Mouse (Mus musculus): Measurements from ENCODE around the gene Hmgcll1. TPM values are rescaled to one million over a fixed set of nuclear protein-coding genes. Genes with fewer than 3 reads are reported as not detected.

Hmgcll1 gene
- polyA plus RNA-seq, 1 experiment = 16.3 TPM

- DNase-seq = no peak
- WGBS = 67% methylated on average over 6 of the region's 6 CpGs
- H3K4me3 ChIP-seq (replicated peaks; ENCODE audit: insufficient read depth, low read depth, low read length) = no peak overlapping the region
- H3K4me1 ChIP-seq (ENCODE audit: control insufficient read depth, insufficient read depth, low read length) = no peaks in the 10 kb centered on the region
- no peak for TF ChIP-seq CTCF (IDR thresholded peaks at IDR 0.05; ENCODE audit: borderline replicate concordance, insufficient read depth, low read depth, low read length)
- no peak for TF ChIP-seq POLR2A (IDR thresholded peaks at IDR 0.05; ENCODE audit: borderline replicate concordance, insufficient read depth, low read length)
- no peak overlapping the region for H3K27ac ChIP-seq (ENCODE audit: insufficient read depth, low read length)
- H3K27me3 ChIP-seq (ENCODE audit: control insufficient read depth, insufficient read depth, low read length) = no peaks in the 10 kb centered on the region
Observed at GRCm38 (mm10) chr9:76134042-76134441, 119.4 kb downstream of the Hmgcll1 start.

DNA sequence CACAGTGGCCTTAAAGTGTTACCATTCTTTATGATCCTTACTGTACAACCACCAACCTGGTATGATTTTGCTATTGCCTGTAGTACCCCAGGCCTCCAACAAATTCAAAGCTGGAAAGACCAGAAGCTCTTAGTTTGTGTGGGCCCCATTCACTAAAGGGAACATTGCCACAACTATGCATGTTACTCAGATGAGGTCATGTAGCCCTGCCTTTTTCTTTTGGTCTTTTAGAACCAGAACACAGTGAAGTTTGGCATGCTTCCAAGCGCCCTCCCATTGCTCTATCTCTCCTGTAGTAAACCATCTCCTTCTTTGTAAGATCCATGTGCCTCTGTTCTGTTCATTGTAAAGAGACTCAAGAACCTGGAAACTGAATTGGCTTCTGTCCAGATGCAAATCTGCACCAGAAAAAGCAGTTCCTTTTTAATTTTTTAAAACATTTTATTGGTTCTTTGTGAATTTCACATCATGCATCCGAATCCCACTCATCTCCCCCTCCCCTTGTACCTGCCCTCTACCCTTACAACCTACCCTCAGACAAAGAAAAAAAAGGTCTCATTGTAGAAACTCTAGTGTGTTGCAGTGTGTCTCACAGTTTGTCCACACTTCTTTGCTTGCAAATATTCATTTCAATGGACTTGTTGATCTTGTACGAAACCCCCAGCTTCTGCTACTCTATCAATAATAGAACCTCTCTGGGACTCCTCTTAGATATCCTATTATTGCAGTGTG, 123.9 kb downstream of the Hmgcll1 start:
- 74% methylated on average over 3 of the region's 3 CpGs for WGBS
- Histone ChIP-seq H3K4me1 (ENCODE audit: control insufficient read depth, insufficient read depth, low read length) (no peaks in the 10 kb centered on the region), H3K4me3 (replicated peaks; ENCODE audit: insufficient read depth, low read depth, low read length) (no peak overlapping the region), H3K27ac (ENCODE audit: insufficient read depth, low read length) (no peak overlapping the region), H3K27me3 (ENCODE audit: control insufficient read depth, insufficient read depth, low read length) (no peaks in the 10 kb centered on the region)
- TF ChIP-seq POLR2A (IDR thresholded peaks at IDR 0.05; ENCODE audit: borderline replicate concordance, insufficient read depth, low read length) (no peak), CTCF (IDR thresholded peaks at IDR 0.05; ENCODE audit: borderline replicate concordance, insufficient read depth, low read depth, low read length) (no peak)
- no peak for DNase-seq

DNA sequence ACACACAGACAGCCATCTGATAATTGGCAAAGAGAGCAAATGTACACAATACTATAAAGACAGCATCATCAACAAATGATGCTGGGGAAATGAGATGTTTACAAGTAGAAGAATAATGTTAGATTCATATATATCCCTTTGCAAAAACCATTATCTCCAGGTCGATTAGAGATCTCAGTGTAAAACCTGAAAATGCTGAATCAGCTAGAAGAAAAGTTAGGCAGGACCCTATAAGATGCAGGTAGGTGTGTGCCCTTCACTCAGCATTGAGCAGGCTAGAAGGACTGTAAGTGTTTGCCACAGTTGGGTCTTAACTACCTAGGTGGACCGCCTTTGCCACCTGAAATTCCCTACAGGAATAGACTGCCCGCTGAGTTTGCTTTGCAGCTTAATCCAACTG, 130.9 kb downstream of the Hmgcll1 start:
- WGBS = 64% methylated on average over 3 of the region's 3 CpGs
- no peak for TF ChIP-seq CTCF (IDR thresholded peaks at IDR 0.05; ENCODE audit: borderline replicate concordance, insufficient read depth, low read depth, low read length)
- no peak for TF ChIP-seq POLR2A (IDR thresholded peaks at IDR 0.05; ENCODE audit: borderline replicate concordance, insufficient read depth, low read length)
- Histone ChIP-seq H3K4me3 (replicated peaks; ENCODE audit: insufficient read depth, low read depth, low read length) (no peak overlapping the region), H3K27me3 (ENCODE audit: control insufficient read depth, insufficient read depth, low read length) (no peaks in the 10 kb centered on the region), H3K4me1 (ENCODE audit: control insufficient read depth, insufficient read depth, low read length) (no peaks in the 10 kb centered on the region), H3K27ac (ENCODE audit: insufficient read depth, low read length) (no peak overlapping the region)
- no peak for DNase-seq

DNA sequence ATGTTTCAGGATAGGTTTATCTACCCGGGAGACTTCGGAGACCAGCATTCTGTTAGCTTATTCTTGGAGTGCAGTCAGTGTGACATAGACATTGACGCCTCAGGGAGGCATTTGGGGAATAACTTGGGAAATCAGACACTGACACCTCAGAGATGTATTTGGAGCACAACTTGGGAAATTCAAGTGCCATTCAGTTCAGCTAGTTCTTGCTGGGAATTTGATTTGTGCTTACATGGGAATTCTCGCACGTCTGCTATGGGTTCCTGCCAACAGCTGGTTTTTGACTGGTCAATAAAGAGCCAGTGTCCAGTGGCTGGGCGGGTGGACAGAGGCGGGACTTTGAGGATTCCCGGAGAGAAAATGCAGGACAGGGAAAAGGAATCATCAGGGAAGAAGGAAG, 147.8 kb downstream of the Hmgcll1 start:
- H3K4me1 ChIP-seq (ENCODE audit: control insufficient read depth, insufficient read depth, low read length) = no peaks in the 10 kb centered on the region
- no peak overlapping the region for H3K27ac ChIP-seq (ENCODE audit: insufficient read depth, low read length)
- no peak overlapping the region for H3K4me3 ChIP-seq (replicated peaks; ENCODE audit: insufficient read depth, low read depth, low read length)
- WGBS = 46% methylated on average over 8 of the region's 8 CpGs
- no peaks in the 10 kb centered on the region for H3K27me3 ChIP-seq (ENCODE audit: control insufficient read depth, insufficient read depth, low read length)
- TF ChIP-seq POLR2A (IDR thresholded peaks at IDR 0.05; ENCODE audit: borderline replicate concordance, insufficient read depth, low read length) (no peak), CTCF (IDR thresholded peaks at IDR 0.05; ENCODE audit: borderline replicate concordance, insufficient read depth, low read depth, low read length) (no peak)
- DNase-seq = no peak

GRCm38 (mm10) chr9:76168355-76168754, 153.7 kb downstream of the Hmgcll1 start:
- Histone ChIP-seq H3K27ac (ENCODE audit: insufficient read depth, low read length) (no peak overlapping the region), H3K4me1 (ENCODE audit: control insufficient read depth, insufficient read depth, low read length) (no peaks in the 10 kb centered on the region), H3K27me3 (ENCODE audit: control insufficient read depth, insufficient read depth, low read length) (no peaks in the 10 kb centered on the region), H3K4me3 (replicated peaks; ENCODE audit: insufficient read depth, low read depth, low read length) (no peak overlapping the region)
- TF ChIP-seq POLR2A (IDR thresholded peaks at IDR 0.05; ENCODE audit: borderline replicate concordance, insufficient read depth, low read length) (no peak), CTCF (IDR thresholded peaks at IDR 0.05; ENCODE audit: borderline replicate concordance, insufficient read depth, low read depth, low read length) (no peak; the same call in 1 of the 2 replicates)
- no peak for DNase-seq
- 55% methylated on average over 3 of the region's 3 CpGs for WGBS

DNA sequence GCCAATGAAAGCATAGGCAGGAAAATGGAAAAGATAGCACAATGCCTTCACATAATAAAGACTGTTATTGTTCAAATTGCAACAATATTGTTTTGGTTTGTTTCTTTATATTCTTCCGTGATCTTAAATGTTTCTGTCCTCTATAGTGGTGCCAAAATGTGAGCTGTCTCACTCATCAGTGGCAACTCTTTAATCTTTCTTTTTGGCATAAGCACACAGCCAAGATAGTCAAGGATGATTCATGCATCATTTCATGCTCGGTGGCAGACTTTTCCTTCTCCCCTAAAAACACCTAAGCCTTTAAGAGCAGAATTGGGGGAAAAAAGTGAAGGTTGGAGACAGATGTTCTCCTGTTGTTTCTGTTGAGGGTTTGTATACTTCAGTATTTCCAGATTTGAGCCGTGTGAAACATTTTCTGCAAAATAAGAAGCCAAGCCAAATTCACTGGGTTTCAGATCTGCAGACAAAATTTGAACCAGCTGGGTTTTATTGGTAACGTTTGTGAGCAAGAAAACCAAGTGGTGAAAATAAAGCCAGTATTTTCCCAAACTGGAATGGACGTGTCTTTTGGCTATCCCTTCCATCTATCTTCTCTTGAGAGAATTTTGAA, 158.1 kb downstream of the Hmgcll1 start:
- H3K4me1 ChIP-seq (ENCODE audit: control insufficient read depth, insufficient read depth, low read length) = no peaks in the 10 kb centered on the region
- no peak for DNase-seq
- WGBS = 38% methylated on average over 5 of the region's 5 CpGs

GRCm38 (mm10) chr9:76179221-76179620, 164.6 kb downstream of the Hmgcll1 start:
- Histone ChIP-seq H3K4me1 (ENCODE audit: control insufficient read depth, insufficient read depth, low read length) (no peaks in the 10 kb centered on the region), H3K27me3 (ENCODE audit: control insufficient read depth, insufficient read depth, low read length) (no peaks in the 10 kb centered on the region), H3K27ac (ENCODE audit: insufficient read depth, low read length) (no peak overlapping the region), H3K4me3 (replicated peaks; ENCODE audit: insufficient read depth, low read depth, low read length) (no peak overlapping the region)
- TF ChIP-seq POLR2A (IDR thresholded peaks at IDR 0.05; ENCODE audit: borderline replicate concordance, insufficient read depth, low read length) (no peak), CTCF (IDR thresholded peaks at IDR 0.05; ENCODE audit: borderline replicate concordance, insufficient read depth, low read depth, low read length) (no peak)
- DNase-seq = no peak

More for the DNA sequence above, 158.1 kb downstream of the Hmgcll1 start:
- no peak overlapping the region for H3K27ac ChIP-seq (ENCODE audit: insufficient read depth, low read length)
- no peak overlapping the region for H3K4me3 ChIP-seq (replicated peaks; ENCODE audit: insufficient read depth, low read depth, low read length)
- TF ChIP-seq CTCF (IDR thresholded peaks at IDR 0.05; ENCODE audit: borderline replicate concordance, insufficient read depth, low read depth, low read length) (no peak), POLR2A (IDR thresholded peaks at IDR 0.05; ENCODE audit: borderline replicate concordance, insufficient read depth, low read length) (no peak)
- H3K27me3 ChIP-seq (ENCODE audit: control insufficient read depth, insufficient read depth, low read length) = no peaks in the 10 kb centered on the region

Other genes starting within 250 kb of the Hmgcll1 start
- gene Bmp5, start 239.5 kb upstream of the Hmgcll1 start, polyA plus RNA-seq (2012; rRNA removed) = 8.3 and 8.5 TPM in 2 replicates
- not detected in 2 replicates for gene Gfral, start 198.8 kb downstream of the Hmgcll1 start, polyA plus RNA-seq (2012; rRNA removed)

Data from cerebellum, adult 2 months (tissue).